Mouse (Mus musculus) spleen, postnatal 36 days (tissue): ENCODE results near the gene Zfp831.

Experiments
- DNase-seq, 2 experiments: peaks; one replicate each; pipeline ENCODE4 v3.0.0; 2022; ENCODE audit warnings: low spot score in 2 of 2, mixed read lengths in 1 of 2

Gene Zfp831

DNA sequence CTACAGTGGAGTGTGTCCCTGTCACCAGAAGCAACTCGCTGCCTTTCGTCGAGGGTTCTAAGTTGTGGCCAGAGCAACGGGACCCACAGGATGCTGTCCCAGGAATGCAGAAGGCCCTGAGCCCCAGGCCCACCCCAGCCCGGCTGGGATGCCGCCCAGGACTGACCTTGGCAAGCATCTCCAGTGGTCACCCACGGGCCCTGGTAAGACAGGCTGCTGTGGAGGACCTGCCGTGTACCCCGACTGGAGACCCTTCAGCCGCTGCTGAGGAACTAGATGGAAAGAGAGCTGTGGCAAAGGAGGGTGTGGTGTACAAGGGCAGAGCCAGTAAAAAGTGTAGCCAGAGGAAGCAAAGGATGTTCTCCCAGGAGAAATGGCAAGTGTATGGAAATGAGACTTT, 1.6 kb downstream of the Zfp831 start:
- DNase-seq: no peak

DNA sequence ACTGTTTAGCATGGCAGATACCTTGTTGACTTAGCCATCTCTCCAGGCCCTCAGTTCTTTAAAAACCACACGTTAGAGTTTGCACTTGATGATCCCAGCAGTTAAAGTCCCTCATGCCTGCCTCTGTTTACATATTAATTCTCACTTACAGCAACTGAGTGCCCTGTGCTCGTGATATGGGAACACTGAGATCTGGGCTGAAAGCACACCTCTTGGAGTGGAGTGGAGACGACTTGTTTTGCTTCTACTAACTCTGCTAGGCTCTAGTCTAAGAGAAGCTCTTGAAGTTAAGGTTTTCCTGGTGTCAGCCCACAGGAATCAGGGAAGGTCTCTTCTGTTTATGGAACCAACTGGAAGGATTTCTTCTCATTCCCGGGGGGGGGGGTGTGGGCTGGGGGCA, 9.5 kb downstream of the Zfp831 start:
- no peak for DNase-seq

DNA sequence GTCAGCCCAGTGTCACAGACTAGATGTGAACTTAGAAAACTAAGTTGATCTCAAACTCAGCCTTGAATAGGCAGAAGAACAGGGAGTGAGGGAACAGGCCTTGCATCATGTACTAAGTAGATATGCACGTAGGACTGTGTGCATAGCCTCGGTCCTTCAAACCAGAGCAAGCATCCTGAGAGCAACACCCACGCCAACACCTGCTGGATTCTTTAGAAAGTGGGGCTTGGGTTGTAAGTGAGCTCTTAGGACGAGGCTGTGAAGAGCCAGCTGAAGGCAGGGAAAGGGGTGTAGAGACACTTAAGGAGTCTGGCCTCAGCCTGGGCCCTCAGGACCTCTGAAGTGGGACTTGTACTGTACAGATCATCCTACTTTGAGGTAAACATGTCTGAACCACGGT, 12.0 kb downstream of the Zfp831 start:
- no peak for DNase-seq

DNA sequence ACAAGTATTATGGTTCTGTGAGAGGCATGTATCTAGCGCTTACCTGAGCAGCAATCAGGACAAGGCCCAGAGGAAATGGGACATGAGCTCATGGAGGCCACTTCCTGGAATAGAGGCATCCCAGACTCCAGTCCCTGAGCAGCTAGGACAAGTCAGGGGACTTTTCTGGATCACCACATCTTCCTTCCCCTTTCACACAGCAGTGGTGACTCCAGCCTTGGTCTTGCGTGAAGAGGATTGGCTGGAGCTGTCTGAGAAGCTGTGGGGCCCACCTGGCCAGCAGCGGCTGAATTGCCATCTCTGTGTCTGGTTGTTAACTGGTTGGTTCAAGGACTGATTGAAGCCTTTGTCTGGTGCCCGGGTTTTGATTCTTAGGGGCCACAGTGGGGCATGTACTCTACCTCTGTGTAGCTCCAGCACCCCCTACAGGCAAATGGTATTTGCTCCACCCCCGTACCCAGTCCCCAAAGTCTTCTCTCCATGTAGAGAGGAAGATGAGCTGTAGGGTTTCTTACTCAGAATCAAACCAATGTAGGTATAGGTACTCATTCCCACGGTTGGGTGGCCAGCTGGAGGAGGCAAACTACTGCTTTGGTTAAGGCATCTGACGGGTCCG, 15.0 kb downstream of the Zfp831 start:
- DNase-seq: peak; percentile 46 to 54

DNA sequence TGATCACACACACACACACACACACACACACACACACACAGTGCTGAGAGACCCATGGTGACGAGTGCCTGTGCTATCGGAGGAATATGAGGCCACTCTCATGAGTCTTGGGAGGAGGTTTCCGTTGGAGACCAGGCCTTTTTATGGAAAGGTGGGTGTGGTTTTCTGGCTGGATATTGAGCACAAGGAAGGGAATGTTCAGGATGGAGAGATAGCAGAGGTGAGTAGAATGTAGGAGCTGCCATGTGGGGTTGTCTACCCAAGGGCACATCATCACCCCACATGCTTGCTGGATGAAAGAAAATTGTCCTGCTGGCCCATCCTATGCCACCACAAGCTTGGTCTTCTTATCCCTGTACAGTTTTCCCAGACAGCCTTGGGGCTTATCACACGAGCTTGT, 16.5 kb downstream of the Zfp831 start:
- DNase-seq: no peak

DNA sequence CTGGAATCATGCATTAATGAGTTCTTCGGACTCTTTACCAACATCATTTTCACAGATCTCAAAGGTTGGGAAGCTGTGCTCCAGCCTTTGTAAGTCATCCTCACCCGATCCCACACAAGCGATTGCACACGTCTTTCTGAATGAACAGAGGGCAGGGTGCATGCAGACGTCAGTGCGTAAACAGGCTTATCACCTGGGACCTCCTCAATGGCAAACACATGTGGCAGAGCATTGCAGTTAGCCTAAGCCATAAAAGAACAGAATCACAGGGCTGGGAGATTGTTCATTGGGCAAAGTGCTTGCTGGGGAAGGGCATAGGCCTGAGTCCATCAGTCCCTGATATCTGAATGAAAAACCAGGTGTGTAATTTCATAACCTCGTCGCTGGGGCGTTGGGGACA, 17.0 kb downstream of the Zfp831 start:
- DNase-seq: no peak

DNA sequence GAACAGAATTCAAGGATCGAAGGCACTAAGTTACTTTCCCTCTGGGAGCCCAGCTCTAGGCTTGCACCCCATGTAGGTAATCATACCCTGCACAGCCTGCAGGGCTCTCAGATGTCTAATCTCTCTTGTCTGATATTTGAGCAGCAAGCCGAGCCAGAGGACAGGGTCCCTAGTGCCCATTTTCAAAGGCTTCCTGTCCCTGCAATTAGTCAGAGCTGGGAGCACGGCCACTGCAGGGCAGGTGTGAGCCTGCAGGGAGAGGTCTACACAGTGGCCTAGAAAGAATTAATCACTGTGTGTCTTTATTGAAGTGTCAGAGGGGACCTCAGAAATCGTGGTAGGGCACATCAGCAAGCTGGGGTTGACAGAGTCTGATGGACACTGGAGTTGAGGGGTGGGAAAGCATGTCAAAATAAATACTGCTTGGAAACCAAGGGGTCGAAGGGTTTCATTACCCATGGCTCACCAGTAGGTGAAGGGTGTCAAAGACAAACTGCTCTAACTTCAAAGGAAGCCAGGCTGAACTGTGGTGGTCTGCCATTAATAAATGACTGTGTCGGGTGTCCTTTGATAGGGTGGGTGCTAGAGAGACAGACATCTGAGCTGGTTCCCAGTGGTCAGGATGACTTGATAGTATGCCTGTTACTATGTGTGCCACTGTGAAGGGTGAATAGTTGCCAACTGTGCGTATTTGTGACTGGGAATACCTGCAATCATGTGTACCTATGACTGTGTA, 18.3 kb downstream of the Zfp831 start:
- DNase-seq: no peak

DNA sequence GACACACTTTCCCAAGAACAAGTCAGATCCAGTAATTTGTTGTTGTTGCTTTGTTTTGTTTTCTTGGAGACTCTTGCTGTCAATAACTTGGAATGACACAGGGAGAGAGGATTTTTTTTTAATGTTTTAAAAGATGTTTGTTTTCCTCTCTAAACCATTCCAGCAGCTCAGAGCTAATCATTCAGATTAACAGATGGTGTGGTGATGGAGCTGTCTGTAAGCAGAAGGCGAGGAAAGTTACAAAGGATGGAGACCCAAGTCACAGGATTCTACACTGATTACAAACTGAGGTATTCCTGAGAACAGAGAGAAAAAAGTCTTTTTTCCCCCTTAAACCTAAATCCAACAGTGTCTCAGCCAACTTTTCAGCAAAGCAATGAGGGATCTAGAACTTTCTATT, 19.3 kb downstream of the Zfp831 start:
- DNase-seq: no peak

DNA sequence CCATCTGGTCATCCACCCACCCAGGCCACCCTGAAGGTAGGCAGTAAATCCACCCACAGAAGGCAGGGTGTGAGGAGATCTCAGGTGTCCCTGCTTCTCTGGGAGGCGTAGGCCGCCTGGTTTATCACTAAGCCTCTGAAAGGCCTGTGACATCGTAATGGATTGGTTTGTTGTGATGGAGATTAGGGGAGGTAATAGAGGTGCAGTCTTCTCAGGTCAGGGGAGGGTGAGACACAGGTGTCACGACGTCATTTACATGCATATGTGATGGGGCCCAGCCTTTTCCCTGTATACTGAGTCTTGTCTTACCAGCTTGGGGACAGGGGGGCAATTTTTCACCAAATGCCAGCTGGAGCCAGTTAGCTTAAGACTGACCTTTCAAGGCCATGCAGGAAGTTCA, 22.1 kb downstream of the Zfp831 start:
- DNase-seq: no peak

DNA sequence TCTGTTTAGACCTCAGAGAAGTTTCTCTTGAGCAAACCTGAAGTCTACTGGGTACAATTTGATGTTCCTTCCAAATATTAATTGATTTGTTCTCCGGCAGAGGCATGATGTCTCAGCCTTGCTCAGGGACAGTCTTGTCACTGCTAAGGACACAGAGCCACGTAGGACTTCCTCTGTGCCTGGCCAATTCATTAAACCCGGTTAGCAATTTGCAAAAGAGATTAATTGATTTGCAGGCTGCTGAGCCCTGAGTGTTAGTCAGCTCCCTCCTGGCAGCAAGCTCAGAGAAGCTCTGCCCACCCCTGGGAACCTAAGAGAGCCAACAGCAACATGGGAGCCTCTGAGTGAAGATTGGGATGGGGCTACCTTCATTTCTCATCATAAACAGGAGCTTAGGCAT, 25.5 kb downstream of the Zfp831 start:
- DNase-seq: no peak

DNA sequence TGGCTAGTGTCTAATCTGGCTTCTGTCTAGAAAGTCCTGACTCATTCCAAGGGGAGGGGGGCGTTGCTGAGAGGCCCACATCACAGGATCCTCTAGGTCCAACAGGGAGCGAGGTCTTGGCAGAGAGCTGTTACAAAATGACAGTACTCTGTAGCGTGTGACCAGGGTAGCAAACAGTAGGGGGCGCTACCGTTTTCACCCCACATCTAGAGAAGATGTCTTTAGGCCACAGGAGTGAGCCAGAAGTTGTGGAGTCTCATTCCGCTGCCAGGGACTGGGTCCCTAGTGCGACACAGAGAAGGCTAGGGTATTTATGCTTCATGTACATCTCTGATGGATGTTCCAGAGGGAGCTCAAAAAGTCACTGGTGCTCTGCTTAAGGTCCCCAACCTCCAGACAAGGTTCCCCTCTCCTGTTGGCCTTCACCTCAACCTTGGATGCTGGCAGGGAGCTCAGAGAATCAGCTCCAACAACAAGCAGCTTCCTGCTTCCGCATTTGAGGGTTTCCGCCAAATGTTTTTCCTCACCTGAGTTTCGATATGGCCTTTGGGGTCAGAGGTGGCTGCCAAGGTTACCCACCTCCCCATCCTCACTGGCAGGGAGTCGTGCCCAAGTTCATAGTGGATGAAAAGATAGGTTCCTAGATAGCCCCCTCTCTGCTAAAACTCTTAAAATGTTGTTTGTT, 29.3 kb downstream of the Zfp831 start:
- peak; percentile 17 to 32 for DNase-seq

DNA sequence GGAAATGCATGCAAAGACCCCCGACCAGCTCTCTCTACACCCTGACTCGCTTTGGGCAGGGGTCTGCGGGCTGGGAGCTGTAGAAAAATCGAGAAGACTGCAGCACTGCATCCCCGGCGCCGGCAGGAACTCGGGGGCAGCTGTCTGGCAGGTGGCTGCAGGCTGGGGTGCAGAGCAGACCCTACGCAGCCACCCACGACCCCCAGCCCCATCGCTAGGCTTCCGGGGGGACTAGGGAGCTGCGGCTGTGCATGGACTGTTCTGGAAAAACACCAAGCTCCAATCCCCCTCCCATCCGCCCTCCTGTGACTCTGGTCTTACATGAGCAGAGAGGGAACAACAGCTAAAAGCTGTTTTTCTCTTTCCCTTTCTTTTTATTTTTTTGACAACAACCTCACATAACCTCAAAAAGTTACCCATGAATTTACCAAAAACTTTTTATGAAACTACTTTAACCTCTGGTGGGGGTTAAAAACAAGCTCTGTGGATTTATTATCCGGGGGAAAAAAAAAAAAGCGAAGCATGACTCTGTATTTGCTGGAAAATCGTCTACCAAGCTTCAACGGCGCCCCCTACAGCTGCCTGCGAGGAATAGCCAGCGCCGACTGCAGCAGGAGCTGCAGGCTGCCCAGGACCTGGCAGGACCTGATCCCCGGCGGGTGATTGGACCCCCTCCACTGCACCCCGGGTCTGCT, 30.4 kb downstream of the Zfp831 start:
- DNase-seq: peak; percentile 69 to 73

DNA sequence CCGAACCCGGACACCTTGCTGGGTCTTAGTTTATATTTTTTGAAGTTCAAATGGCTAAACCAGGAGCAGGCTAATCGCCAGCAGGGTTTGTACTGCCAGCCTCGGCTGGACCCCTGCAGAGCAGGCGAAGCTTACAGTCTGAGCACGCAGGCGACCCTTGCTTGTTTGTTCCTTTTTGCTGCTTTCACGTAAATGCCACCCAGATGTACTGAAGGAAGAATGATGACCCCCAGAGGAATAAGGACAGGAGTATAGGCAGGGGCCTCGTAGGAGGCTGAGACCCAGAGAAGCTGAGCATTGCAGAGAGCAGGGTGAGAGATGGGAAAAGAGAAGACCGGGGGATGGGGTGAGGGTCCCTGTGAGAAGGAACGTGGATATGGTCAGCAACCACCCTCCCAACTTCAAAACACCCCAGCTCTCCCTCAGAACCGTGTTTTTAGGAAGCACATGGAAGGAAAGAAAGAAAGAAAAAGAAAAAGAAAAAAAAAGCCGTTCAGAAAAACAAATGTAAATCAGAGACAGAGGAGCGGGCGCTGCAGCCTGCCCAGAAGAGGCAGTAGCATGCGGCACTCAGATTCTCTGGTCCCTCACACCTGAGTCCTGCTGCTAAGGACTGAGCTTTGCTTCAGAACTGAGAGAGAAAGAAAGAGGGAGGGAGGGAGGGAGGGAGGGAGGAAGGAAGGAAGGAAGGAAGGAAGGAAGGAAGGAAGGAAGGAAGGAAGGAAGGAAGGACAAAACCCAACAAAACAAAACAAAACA, 31.1 kb downstream of the Zfp831 start:
- DNase-seq: no peak

DNA sequence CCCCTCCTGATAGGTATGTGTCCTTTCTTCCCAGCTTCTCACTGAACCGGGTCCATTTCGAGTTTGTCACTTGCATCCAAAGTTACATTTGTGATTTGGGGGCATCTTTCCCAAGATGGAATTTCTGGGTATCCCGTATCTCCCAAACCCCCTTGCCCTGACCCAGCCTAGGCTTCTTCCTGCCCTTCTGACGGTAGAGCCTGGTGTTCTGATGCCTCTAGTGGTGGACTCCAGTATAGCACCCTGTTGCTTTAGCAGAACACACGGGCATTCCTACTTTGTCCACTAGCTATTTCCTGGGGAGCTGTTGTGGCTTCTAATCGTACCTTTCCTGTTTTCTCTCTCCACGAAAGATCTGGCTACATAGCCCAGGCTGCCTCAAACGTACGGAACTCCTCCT, 32.3 kb downstream of the Zfp831 start:
- DNase-seq: peak; percentile 47 to 64

DNA sequence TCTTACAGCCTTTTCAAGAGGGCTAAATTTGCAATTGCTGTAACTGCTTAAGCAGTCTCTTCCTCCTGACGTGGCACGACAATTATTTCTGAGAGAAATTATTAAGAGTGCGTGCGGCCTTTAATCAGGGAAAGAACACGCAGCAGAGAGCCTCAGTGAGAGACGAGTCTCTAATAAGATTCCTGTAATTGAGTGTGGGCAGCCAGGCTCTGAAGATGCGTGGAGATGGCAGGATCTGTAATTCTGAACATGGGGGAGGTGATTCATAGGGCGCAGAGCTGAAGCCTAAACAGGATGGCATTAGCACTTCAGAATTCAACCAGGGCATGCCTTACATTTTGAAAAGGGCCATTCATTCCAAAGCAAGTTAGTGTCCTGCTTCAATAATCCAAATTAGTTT, 58.0 kb downstream of the Zfp831 start:
- no peak for DNase-seq

DNA sequence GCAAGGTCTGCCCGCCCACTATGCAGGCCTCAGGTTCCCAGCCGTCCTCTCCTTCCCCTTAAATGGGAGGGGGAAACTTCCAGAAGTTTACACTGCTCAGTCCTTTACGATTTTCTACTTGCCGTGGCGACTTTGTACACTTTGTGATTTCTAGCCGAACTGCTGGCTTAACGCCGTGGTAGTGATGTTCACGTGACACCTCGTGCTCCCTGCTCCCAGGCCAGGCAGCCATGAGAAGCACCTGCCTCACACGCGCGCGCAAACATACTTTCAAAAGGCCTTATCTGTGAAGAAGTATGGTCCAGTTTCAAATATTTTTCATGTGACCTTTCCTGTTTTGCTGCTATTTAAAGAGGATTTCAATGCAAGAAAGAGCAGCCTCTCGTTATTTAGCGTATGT, 63.8 kb downstream of the Zfp831 start:
- no peak for DNase-seq

DNA sequence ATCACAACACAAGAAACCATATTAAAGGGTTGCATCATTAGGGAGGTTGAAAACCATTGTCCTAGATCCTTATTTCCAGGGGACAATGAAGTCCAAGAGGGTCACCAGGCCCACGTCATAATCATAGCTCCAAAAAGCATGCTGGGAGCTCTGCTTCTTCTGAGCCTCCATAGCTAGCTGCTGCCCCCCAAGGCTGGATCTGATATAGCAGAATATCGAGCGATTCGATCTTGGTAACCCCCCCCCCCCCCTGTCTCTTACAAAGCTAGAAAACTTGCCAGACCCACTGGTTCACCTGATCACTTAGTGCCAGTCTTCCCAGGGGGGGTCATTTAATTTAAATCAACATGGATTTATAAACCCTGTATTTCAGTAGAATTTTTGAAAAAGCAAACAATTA, 65.3 kb downstream of the Zfp831 start:
- DNase-seq: no peak

DNA sequence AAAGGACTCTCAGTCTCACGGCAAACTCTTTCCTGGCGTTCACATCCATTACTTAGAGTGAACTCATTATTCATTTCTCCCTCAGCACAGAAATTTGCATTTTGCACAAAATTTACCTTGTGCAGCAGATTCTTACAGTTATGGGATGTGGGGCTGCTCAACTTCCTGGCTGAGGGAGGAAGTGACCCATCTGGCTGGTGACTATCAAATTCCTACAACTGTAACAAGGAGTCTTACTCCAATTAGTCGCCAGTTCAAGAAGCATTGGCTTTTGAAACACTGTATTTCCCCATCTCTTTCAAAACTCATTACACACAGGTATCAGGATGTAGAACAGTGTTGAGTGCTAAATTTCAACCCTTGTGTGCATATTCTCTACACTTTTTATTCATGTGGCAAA, 66.9 kb downstream of the Zfp831 start:
- DNase-seq: no peak

DNA sequence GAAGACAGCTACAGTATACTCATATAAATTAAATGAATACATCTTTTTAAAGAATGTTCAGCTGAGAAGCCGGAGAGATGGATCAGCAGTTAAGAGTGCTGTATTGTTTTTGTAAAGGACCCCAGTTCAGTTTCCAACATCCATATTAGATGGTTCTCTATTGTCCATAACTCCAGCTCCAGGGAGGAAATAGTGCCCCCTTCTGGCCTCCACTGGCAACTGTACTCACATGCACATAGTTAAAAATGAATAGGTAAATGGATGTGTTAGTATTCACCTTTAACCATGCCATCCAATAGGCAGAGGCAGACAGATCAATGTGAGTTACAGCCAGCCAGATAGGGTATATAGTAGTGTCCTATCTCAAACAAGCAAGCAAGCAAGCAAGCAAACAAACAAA, 68.7 kb downstream of the Zfp831 start:
- DNase-seq: no peak

DNA sequence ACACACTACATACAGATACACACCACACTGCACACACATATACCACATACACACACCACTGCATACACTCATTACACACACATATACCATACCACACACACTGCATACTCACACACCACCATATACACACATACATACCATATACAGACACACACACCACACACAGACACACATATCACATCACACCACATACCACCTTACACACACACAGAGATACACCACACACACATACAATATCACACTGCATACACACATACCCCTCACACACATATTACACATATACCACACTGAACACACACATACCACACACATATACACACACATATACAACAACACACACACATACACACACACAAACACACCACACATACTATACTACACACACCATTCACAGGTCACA, 72.6 kb downstream of the Zfp831 start:
- no peak for DNase-seq

DNA sequence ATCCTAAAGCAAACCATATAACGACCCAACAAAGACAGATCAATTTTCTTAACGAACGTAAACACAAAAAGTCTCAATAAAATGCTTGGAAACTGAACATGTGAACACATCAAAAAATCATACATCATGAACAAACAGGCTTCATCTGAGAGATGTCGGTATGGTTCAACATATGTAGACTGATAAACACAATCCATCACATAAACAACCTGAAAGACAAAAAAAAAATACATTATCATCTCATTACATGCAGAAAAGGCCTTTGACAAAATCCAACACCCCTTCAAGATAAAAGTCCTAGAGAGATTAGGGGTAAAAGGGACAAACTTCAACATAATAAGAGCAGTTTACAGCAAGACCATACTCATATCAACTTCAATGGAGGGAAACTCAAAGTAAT, 74.5 kb downstream of the Zfp831 start:
- DNase-seq: no peak
